ENCODE assay signal across 8 mouse cellular contexts in genomic region chr13:52817991-52818491, GRCm38 (mm10).
DNase-seq lines count a peak whose midpoint lies in the region; ATAC-seq and TF ChIP-seq lines count a peak whose summit lies in the region.

No protein-coding gene starts in this region.

- peak overlapping the region; percentile 69 for H3K27ac ChIP-seq in lung, postnatal 0 days (ENCODE audit: low read length)

- H3K4me1 ChIP-seq in megakaryocyte, embryonic 14.5 days, result peaks cover 95% of the 10 kb centered on the region
- peaks cover 29% of the 10 kb centered on the region; the same call in 1 of the 2 replicates for H3K4me1 ChIP-seq in lung, postnatal 0 days (ENCODE audit: insufficient read depth, low read depth, low read length)

- no peak overlapping the region for H3K4me2 ChIP-seq in lung, postnatal 0 days (replicated peaks; ENCODE audit: low read depth, low read length)

- 16% methylated on average over 6 of the region's 6 CpGs for WGBS in lung, postnatal 0 days

- H3K9me3 ChIP-seq in megakaryocyte, embryonic 14.5 days, result peaks cover 9% of the 10 kb centered on the region
- no peaks in the 10 kb centered on the region for H3K9me3 ChIP-seq in lung, postnatal 0 days (ENCODE audit: low read length)

- peaks cover 11% of the 10 kb centered on the region for H3K36me3 ChIP-seq in megakaryocyte, embryonic 14.5 days (replicated peaks; ENCODE audit: low read length)
- no peaks in the 10 kb centered on the region for H3K36me3 ChIP-seq in lung, postnatal 0 days (ENCODE audit: insufficient read depth, low read length)

- peak; percentile 49 for DNase-seq in kidney, postnatal 14 days
- peak; percentile 89 for DNase-seq in lung, postnatal 0 days (ENCODE audit: low spot score)
- DNase-seq in c-Kit-positive CD71-positive TER-119-positive erythroid progenitor cells, embryonic 14.5 days (ENCODE audit: low spot score), result no peak
- DNase-seq in ovary, postnatal 36 days (ENCODE audit: low spot score), result no peak
- DNase-seq in thymus, postnatal 36 days, result no peak

- no peaks in the 10 kb centered on the region for H3K27me3 ChIP-seq in megakaryocyte, embryonic 14.5 days (replicated peaks)
- H3K27me3 ChIP-seq in lung, postnatal 0 days (replicated peaks; ENCODE audit: insufficient read depth, low read length), result no peaks in the 10 kb centered on the region

- no peak for ATAC-seq in megakaryocyte, adult 5-6 weeks (ENCODE audit: poor library complexity, severe bottlenecking)
- peak; percentile 83 for ATAC-seq in frontal cortex, adult (ENCODE audit: low TSS enrichment)
- no peak for ATAC-seq in lung, postnatal 0 days

- peak overlapping the region; percentile 72 for H3K4me3 ChIP-seq in megakaryocyte, embryonic 14.5 days (replicated peaks)
- no peak overlapping the region for H3K4me3 ChIP-seq in lung, postnatal 0 days (ENCODE audit: low read depth, low read length)

- no peak overlapping the region for H3K9ac ChIP-seq in lung, postnatal 0 days (replicated peaks; ENCODE audit: low read depth)

- peak; percentile 10; the same call in 1 of the 2 replicates for TF ChIP-seq EP300 in lung, postnatal 0 days (IDR thresholded peaks at IDR 0.05)

- no peak for TF ChIP-seq CTCF in lung, postnatal 0 days (IDR thresholded peaks at IDR 0.05)

Comparison
In these comparisons a context has a peak if more than half of its experiments do, and no peak if none do; other contexts are left out.
1. DNase-seq: peak in kidney, postnatal 14 days (single experiment) and lung, postnatal 0 days (single experiment); none in c-Kit-positive CD71-positive TER-119-positive erythroid progenitor cells, embryonic 14.5 days (single experiment), ovary, postnatal 36 days (single experiment) and thymus, postnatal 36 days (0 of 2).